18 mouse cellular contexts compared by ENCODE assay signal in the genomic region with DNA sequence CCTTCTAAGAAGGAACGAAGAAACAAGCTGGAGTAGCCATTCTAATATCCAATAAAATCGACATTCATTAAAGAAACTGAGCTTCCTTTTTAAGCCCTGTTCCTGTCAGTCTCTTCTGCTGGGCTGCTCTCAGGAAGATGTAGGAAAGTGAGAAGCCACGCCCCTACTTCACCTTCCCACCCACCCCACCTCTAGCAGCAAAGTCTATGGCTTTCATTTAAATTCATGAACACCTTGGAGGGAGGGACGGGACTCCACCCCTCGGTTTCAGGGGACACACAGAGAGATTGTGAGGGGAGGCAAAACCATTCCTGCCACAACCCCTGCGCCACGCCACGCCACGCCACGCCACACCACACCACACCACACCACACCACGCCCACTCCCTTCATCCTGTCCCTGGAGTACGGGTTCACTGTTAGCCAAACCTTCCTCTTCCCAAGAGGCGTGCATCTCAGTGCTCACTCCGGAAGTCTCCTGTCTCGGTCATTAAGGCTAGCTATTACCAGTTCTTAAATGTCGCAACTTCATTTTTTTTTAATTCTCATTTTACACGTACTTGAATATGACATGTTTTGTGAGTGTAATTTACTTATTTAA.
"Had no signal": no experiment of that assay in that cellular context is flagged by ENCODE, and none has a peak within 500 bp of the region (broad histone marks: within the 10 kb centered on the region; RNA-seq: fewer than 3 reads in every experiment).

No protein-coding gene starts in this region.

- H3K4me3 ChIP-seq: left cerebral cortex, adult 2 months; limb, embryonic 12.5 days; limb, embryonic 15.5 days; megakaryocyte, embryonic 14.5 days; midbrain, embryonic 10.5 days; midbrain, embryonic 13.5 days had no signal

- H3K4me1 ChIP-seq: limb, embryonic 12.5 days; limb, embryonic 15.5 days; midbrain, embryonic 10.5 days; midbrain, embryonic 13.5 days had no signal

- H3K9me3 ChIP-seq: limb, embryonic 12.5 days; limb, embryonic 15.5 days; megakaryocyte, embryonic 14.5 days; midbrain, embryonic 10.5 days; midbrain, embryonic 13.5 days had no signal

- H3K36me3 ChIP-seq: limb, embryonic 12.5 days; limb, embryonic 15.5 days; midbrain, embryonic 10.5 days; midbrain, embryonic 13.5 days had no signal

- H3K27ac ChIP-seq: left cerebral cortex, adult 2 months; limb, embryonic 12.5 days; limb, embryonic 15.5 days; liver, embryonic 14.5 days; macrophage; midbrain, embryonic 10.5 days; midbrain, embryonic 13.5 days had no signal

- H3K9ac ChIP-seq: limb, embryonic 12.5 days; limb, embryonic 15.5 days; liver, embryonic 14.5 days; liver, postnatal 0 days; lung, embryonic 14.5 days; midbrain, embryonic 13.5 days had no signal

- ATAC-seq: liver, postnatal 0 days; lung, postnatal 0 days; midbrain, embryonic 13.5 days had no signal

- DNase-seq: kidney, adult 18-20 months; kidney, adult 9 months; kidney, postnatal 14 days; kidney, postnatal 4 days; left cerebral cortex, postnatal 4 days; liver, postnatal 0 days; lung, embryonic 14.5 days; thymus, adult 18-20 months; thymus, postnatal 4 days had no signal

- H3K27me3 ChIP-seq: limb, embryonic 12.5 days; limb, embryonic 15.5 days; midbrain, embryonic 13.5 days had no signal
